Comparison of ENCODE assay signal across 8 mouse cellular contexts in genomic region chrX:42373794-42374398, GRCm38 (mm10).
DNase-seq lines count a peak whose midpoint lies in the region; ATAC-seq and TF ChIP-seq lines count a peak whose summit lies in the region.

No protein-coding gene starts in this region.

- no peak for TF ChIP-seq CTCF in lung, adult 2 months (IDR thresholded peaks at IDR 0.05; ENCODE audit: insufficient read depth, low read length)

- H3K9ac ChIP-seq in embryonic facial prominence, embryonic 14.5 days (ENCODE audit: low read depth, low read length) = no peak overlapping the region
- H3K9ac ChIP-seq in stomach, embryonic 14.5 days (replicated peaks; ENCODE audit: low read depth, low read length) = no peak overlapping the region

- DNase-seq in embryonic facial prominence, embryonic 14.5 days (ENCODE audit: low spot score) = peak; percentile 22
- no peak for DNase-seq in embryonic facial prominence, embryonic 10.5 days (ENCODE audit: low spot score)
- DNase-seq in lung, adult 18-20 months = peak; percentile 37 to 61
- DNase-seq in lung, adult 2 months = no peak
- DNase-seq in kidney, postnatal 10 days = peak; percentile 41
- no peak for DNase-seq in layer of hippocampus, postnatal 25 days (ENCODE audit: extremely low spot score in 1 of 2, low spot score in 1 of 2)
- DNase-seq in limb, embryonic 10.5 days (ENCODE audit: low spot score) = no peak

- no peak for TF ChIP-seq POLR2A in lung, adult 2 months (IDR thresholded peaks at IDR 0.05; ENCODE audit: borderline replicate concordance, extremely low read depth, low read depth, low read length)

- H3K4me3 ChIP-seq in embryonic facial prominence, embryonic 14.5 days (ENCODE audit: low read depth, low read length) = no peak overlapping the region
- no peak overlapping the region for H3K4me3 ChIP-seq in embryonic facial prominence, embryonic 10.5 days
- H3K4me3 ChIP-seq in lung, adult 2 months (replicated peaks; ENCODE audit: extremely low read depth, low read depth, low read length) = no peak overlapping the region
- no peak overlapping the region for H3K4me3 ChIP-seq in stomach, embryonic 14.5 days (ENCODE audit: low read depth, low read length)
- H3K4me3 ChIP-seq in limb, embryonic 10.5 days = no peak overlapping the region

- ATAC-seq in embryonic facial prominence, embryonic 14.5 days (ENCODE audit: low read depth) = 0 out of 2 replicates have a peak, but pooled peaks have one; percentile 44
- peak; percentile 46; the same call in 1 of the 2 replicates for ATAC-seq in stomach, embryonic 14.5 days (ENCODE audit: insufficient number of reproducible peaks, insufficient read depth, low FRiP score, low read depth)

- H3K9me3 ChIP-seq in embryonic facial prominence, embryonic 14.5 days (ENCODE audit: control insufficient read depth, low read length) = no peaks in the 10 kb centered on the region
- H3K9me3 ChIP-seq in embryonic facial prominence, embryonic 10.5 days = no peaks in the 10 kb centered on the region
- H3K9me3 ChIP-seq in stomach, embryonic 14.5 days (ENCODE audit: control insufficient read depth, low read depth, low read length) = no peaks in the 10 kb centered on the region
- H3K9me3 ChIP-seq in limb, embryonic 10.5 days (replicated peaks) = no peaks in the 10 kb centered on the region

- no peaks in the 10 kb centered on the region for H3K27me3 ChIP-seq in embryonic facial prominence, embryonic 14.5 days (replicated peaks; ENCODE audit: control insufficient read depth, insufficient read depth, low read length)
- H3K27me3 ChIP-seq in embryonic facial prominence, embryonic 10.5 days (replicated peaks; ENCODE audit: low read depth, poor library complexity, severe bottlenecking) = no peaks in the 10 kb centered on the region
- H3K27me3 ChIP-seq in stomach, embryonic 14.5 days (ENCODE audit: control insufficient read depth, insufficient read depth, low read length) = no peaks in the 10 kb centered on the region
- no peaks in the 10 kb centered on the region for H3K27me3 ChIP-seq in limb, embryonic 10.5 days (ENCODE audit: low read depth, poor library complexity, severe bottlenecking)

- H3K4me2 ChIP-seq in embryonic facial prominence, embryonic 14.5 days (ENCODE audit: low read depth, low read length) = no peak overlapping the region
- no peak overlapping the region for H3K4me2 ChIP-seq in stomach, embryonic 14.5 days (replicated peaks; ENCODE audit: low read depth, low read length)

- no peaks in the 10 kb centered on the region for H3K36me3 ChIP-seq in embryonic facial prominence, embryonic 14.5 days (ENCODE audit: control insufficient read depth, insufficient read depth, low read length)
- no peaks in the 10 kb centered on the region for H3K36me3 ChIP-seq in embryonic facial prominence, embryonic 10.5 days (replicated peaks)
- no peaks in the 10 kb centered on the region for H3K36me3 ChIP-seq in stomach, embryonic 14.5 days (ENCODE audit: control insufficient read depth, insufficient read depth, low read length)
- H3K36me3 ChIP-seq in limb, embryonic 10.5 days = no peaks in the 10 kb centered on the region

- H3K4me1 ChIP-seq in embryonic facial prominence, embryonic 14.5 days (ENCODE audit: control insufficient read depth, insufficient read depth, low read length) = no peaks in the 10 kb centered on the region
- no peaks in the 10 kb centered on the region for H3K4me1 ChIP-seq in embryonic facial prominence, embryonic 10.5 days
- no peaks in the 10 kb centered on the region for H3K4me1 ChIP-seq in lung, adult 2 months (ENCODE audit: control insufficient read depth, insufficient read depth, low read length)
- no peaks in the 10 kb centered on the region for H3K4me1 ChIP-seq in stomach, embryonic 14.5 days (ENCODE audit: control insufficient read depth, insufficient read depth, low read length)
- H3K4me1 ChIP-seq in limb, embryonic 10.5 days = no peaks in the 10 kb centered on the region

- WGBS in embryonic facial prominence, embryonic 14.5 days = 59% methylated on average over 3 of the region's 3 CpGs
- 73% methylated on average over 3 of the region's 3 CpGs for WGBS in embryonic facial prominence, embryonic 10.5 days
- WGBS in lung, adult 2 months = 37% methylated on average over 3 of the region's 3 CpGs
- 52% methylated on average over 3 of the region's 3 CpGs for WGBS in stomach, embryonic 14.5 days
- WGBS in limb, embryonic 10.5 days = 89% methylated on average over 3 of the region's 3 CpGs

- no peak overlapping the region for H3K27ac ChIP-seq in embryonic facial prominence, embryonic 14.5 days (replicated peaks; ENCODE audit: low read depth, low read length)
- no peak overlapping the region for H3K27ac ChIP-seq in embryonic facial prominence, embryonic 10.5 days (replicated peaks)
- peak overlapping the region; percentile 44; the same call in 1 of the 2 replicates for H3K27ac ChIP-seq in stomach, embryonic 14.5 days (ENCODE audit: low read length)
- no peak overlapping the region for H3K27ac ChIP-seq in limb, embryonic 10.5 days

Comparison
In these comparisons a context has a peak if more than half of its experiments do, and no peak if none do; other contexts are left out.
1. DNase-seq: peak in embryonic facial prominence, embryonic 14.5 days (single experiment), lung, adult 18-20 months (2 of 2) and kidney, postnatal 10 days (single experiment); none in embryonic facial prominence, embryonic 10.5 days (single experiment), lung, adult 2 months (single experiment), layer of hippocampus, postnatal 25 days (0 of 2) and limb, embryonic 10.5 days (single experiment).